Mouse (Mus musculus): ENCODE results near the gene Scg2.

DNA sequence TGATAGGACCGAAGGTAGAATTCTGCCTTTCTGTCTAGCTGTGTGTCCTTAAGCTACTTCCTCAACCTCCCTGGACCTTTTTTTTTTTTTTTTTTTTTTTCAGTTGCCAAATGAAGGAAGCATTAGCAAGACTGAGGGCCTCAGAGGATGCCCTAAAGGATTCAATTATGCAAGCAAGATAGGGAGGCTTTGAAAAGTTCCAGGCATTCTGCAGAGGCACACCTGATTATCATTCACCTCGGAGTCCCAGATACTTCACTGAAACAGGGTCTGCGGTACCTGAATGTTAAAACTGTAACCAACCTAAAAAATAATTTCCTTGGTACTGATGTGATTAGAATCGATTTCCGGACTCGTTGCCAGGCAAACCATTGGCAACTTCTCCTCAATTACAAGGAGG, 10.0 kb upstream of the Scg2 start:
- TF ChIP-seq CTCF (IDR thresholded peaks at IDR 0.05; ENCODE audit: low read depth) (no peak), EP300 (IDR thresholded peaks at IDR 0.05; ENCODE audit: low read depth) (no peak)

Data from heart, postnatal 0 days (tissue).